ENCODE assay signal across 9 mouse cellular contexts in the genomic region with DNA sequence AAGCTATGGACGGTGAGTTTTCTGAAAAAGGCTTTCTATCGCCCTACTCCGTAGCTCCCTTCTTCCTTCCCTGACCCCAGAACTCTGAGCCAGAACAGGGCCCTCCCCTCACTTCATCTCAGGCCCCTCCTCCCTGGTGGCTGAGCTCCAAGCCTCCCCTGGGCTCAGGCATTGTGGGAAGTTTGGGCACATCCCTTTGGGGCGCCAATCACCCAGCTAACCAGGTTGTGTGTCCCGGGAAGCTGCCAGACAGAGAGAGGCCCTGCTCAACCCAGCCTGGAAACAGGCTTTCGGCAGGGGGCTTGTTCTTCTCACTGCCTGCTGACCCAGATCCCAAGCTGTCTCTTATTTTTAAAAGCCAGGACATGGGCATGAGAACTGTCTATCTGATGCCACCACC. TPM values are rescaled to one million over a fixed set of nuclear protein-coding genes. Genes with fewer than 3 reads are reported as not detected.
DNase-seq lines count a peak whose midpoint lies in the region; ATAC-seq and TF ChIP-seq lines count a peak whose summit lies in the region.
"Had no signal": no experiment of that assay in that cellular context is flagged by ENCODE, and none has a peak within 500 bp of the region (broad histone marks: within the 10 kb centered on the region; RNA-seq: fewer than 3 reads in every experiment).

No protein-coding gene starts in this region.

- H3K27ac ChIP-seq in heart, embryonic 11.5 days (ENCODE audit: low read depth, low read length), result no peak overlapping the region
- H3K27ac ChIP-seq in embryonic fibroblast, embryonic 13.5 days (ENCODE audit: insufficient read depth, low read length), result no peak overlapping the region
- H3K27ac ChIP-seq: liver, embryonic 13.5 days had no signal

- peaks cover 12% of the 10 kb centered on the region for H3K4me1 ChIP-seq in heart, embryonic 11.5 days (ENCODE audit: control insufficient read depth, insufficient read depth, low read length)
- H3K4me1 ChIP-seq in embryonic fibroblast, embryonic 13.5 days (ENCODE audit: control insufficient read depth, insufficient read depth, low read length), result no peaks in the 10 kb centered on the region

- peak overlapping the region; percentile 74 for H3K4me3 ChIP-seq in heart, embryonic 11.5 days (ENCODE audit: low read depth, low read length)
- peak overlapping the region; percentile 54 for H3K4me3 ChIP-seq in embryonic fibroblast, embryonic 13.5 days (ENCODE audit: insufficient read depth, low read length)
- peak overlapping the region; percentile 41 for H3K4me3 ChIP-seq in myocyte

- peak overlapping the region; percentile 74; the same call in 1 of the 2 replicates for H3K9ac ChIP-seq in heart, embryonic 11.5 days (ENCODE audit: low read depth, low read length)
- H3K9ac ChIP-seq: liver, embryonic 13.5 days had no signal

- H3K36me3 ChIP-seq in heart, embryonic 11.5 days (ENCODE audit: control insufficient read depth, insufficient read depth, low read length), result no peaks in the 10 kb centered on the region
- no peaks in the 10 kb centered on the region for H3K36me3 ChIP-seq in myocyte (ENCODE audit: control insufficient read depth, insufficient read depth)
- H3K36me3 ChIP-seq: liver, embryonic 13.5 days had no signal

- H3K9me3 ChIP-seq in heart, embryonic 11.5 days (replicated peaks; ENCODE audit: control insufficient read depth, low read length), result no peaks in the 10 kb centered on the region
- H3K9me3 ChIP-seq: liver, embryonic 13.5 days had no signal

- WGBS in heart, embryonic 11.5 days (ENCODE audit: insufficient replicate concordance), result 14% methylated on average over 6 of the region's 6 CpGs

- intact Hi-C loops in heart, postnatal 25 days (cut with DNase I), result loop anchor here (10.0 kb wide), 1 partner anchor 247 kb away; no protein-coding TSS in a partner anchor

- no peak for DNase-seq in heart, postnatal 25 days (ENCODE audit: low spot score)
- peak; percentile 21 for DNase-seq in ZHBTc4 (ENCODE audit: low read depth, low spot score)
- DNase-seq in layer of hippocampus, adult 8-10 months (ENCODE audit: low spot score in 2 of 2), result peak; percentile 31 to 37
- no peak for DNase-seq in gastrocnemius, adult 8-10 months (ENCODE audit: low spot score in 2 of 2)
- DNase-seq in urinary bladder, postnatal 4 days (ENCODE audit: low spot score in 2 of 2), result no peak
- DNase-seq: liver, embryonic 13.5 days had no signal

- peak overlapping the region; percentile 86 for H3K4me2 ChIP-seq in heart, embryonic 11.5 days
- peak overlapping the region; percentile 90 for H3K4me2 ChIP-seq in myocyte (ENCODE audit: low read depth)

- H3K27me3 ChIP-seq in heart, embryonic 11.5 days (ENCODE audit: control insufficient read depth, insufficient read depth, low read length), result peaks cover 14% of the 10 kb centered on the region
- H3K27me3 ChIP-seq in myocyte (ENCODE audit: control insufficient read depth, insufficient read depth, insufficient read length), result no peaks in the 10 kb centered on the region

- ATAC-seq in heart, embryonic 11.5 days (replicated peaks; ENCODE audit: insufficient number of reproducible peaks, low FRiP score, low TSS enrichment), result no peak

- H3K79me2 ChIP-seq in myocyte (ENCODE audit: control insufficient read depth, insufficient read depth), result no peaks in the 10 kb centered on the region

- TF ChIP-seq POLR2A in embryonic fibroblast, embryonic 13.5 days (IDR thresholded peaks at IDR 0.05; ENCODE audit: low read depth, low read length), result 0 out of 2 replicates have a peak, but pooled peaks have one; percentile 39
- TF ChIP-seq POLR2A in myocyte (IDR thresholded peaks at IDR 0.05; ENCODE audit: insufficient read length, low read depth), result no peak

- TF ChIP-seq CTCF in embryonic fibroblast, embryonic 13.5 days (IDR thresholded peaks at IDR 0.05; ENCODE audit: borderline replicate concordance, insufficient read depth, low read length), result no peak

- H3ac ChIP-seq in myocyte (ENCODE audit: control insufficient read depth, insufficient read length), result no peak overlapping the region

TF ChIP-seq in myocyte, 11 proteins besides CTCF, POLR2A, EP300 and RAD21:
- no peak for TF ChIP-seq MYOD1 (IDR thresholded peaks at IDR 0.05; ENCODE audit: control insufficient read depth in 1 of 3, insufficient read length in 2 of 3, low read depth in 2 of 3)
- no peak for TF ChIP-seq E2F4 (IDR thresholded peaks at IDR 0.05; ENCODE audit: insufficient read depth)
- no peak for TF ChIP-seq TCF12 (IDR thresholded peaks at IDR 0.05; ENCODE audit: insufficient read depth, poor library complexity, severe bottlenecking)
- TF ChIP-seq REST (IDR thresholded peaks at IDR 0.05; ENCODE audit: insufficient read depth, insufficient read length), result no peak
- TF ChIP-seq MAX (IDR thresholded peaks at IDR 0.05; ENCODE audit: low read depth), result no peak
- TF ChIP-seq SRF (IDR thresholded peaks at IDR 0.05; ENCODE audit: control insufficient read depth, insufficient read length, low read depth), result no peak
- no peak for TF ChIP-seq POLR2AphosphoS2 (IDR thresholded peaks at IDR 0.05; ENCODE audit: insufficient read length, low read depth)
- TF ChIP-seq CEBPB (IDR thresholded peaks at IDR 0.05; ENCODE audit: insufficient read depth, poor library complexity, severe bottlenecking), result no peak
- TF ChIP-seq TCF3 (IDR thresholded peaks at IDR 0.05; ENCODE audit: insufficient read length, low read depth), result no peak
- no peak for TF ChIP-seq USF1 (IDR thresholded peaks at IDR 0.05; ENCODE audit: low read depth)
- no peak for TF ChIP-seq MYOG (IDR thresholded peaks at IDR 0.05; ENCODE audit: control insufficient read depth in 1 of 3, insufficient read depth in 1 of 3, insufficient read length in 2 of 3, low read depth in 2 of 3)

RNA-seq across cellular contexts. Expression of a gene that starts 1.5 kb away (rescaled TPM):
- polyA plus RNA-seq in heart, embryonic 11.5 days (2014; fragmentation: Nextera tagmentation; extraction: Ambion mirVana), result 27.0 and 30.2 TPM in 2 replicates
- total RNA-seq in heart, postnatal 25 days (2021), result 1 to 10 TPM; 1.9 to 3.1 TPM
- 25.1 and 26.7 TPM in 2 replicates for polyA plus RNA-seq in embryonic fibroblast, embryonic 13.5 days (2011; ENCODE audit: insufficient read length, low read depth, missing spikeins)
- total RNA-seq in layer of hippocampus, adult 8-10 months (2022), result 10 to 100 TPM; 77.8 to 87.7 (median 83.6) TPM
- polyA plus RNA-seq in myocyte (2012; fragmentation: generic; extraction: Trizol), result 16.7 TPM
- 10 to 100 TPM in 2 of 4 experiments, 1 to 10 TPM in 2; 9.0 to 12.0 (median 10.2) TPM for total RNA-seq in gastrocnemius, adult 8-10 months (2022)

RNA-seq across cellular contexts. Expression of a gene that starts 9.3 kb away (rescaled TPM):
- 0.27 and 0.30 TPM in 2 replicates for polyA plus RNA-seq in heart, embryonic 11.5 days (2014; fragmentation: Nextera tagmentation; extraction: Ambion mirVana)
- not detected for total RNA-seq in heart, postnatal 25 days (2021)
- 0.40 and 0.78 TPM in 2 replicates for polyA plus RNA-seq in embryonic fibroblast, embryonic 13.5 days (2011; ENCODE audit: insufficient read length, low read depth, missing spikeins)
- under 1 TPM in 2 of 4 experiments, not detected in 2; 0.33 to 0.80 TPM for total RNA-seq in layer of hippocampus, adult 8-10 months (2022)
- 0.17 TPM for polyA plus RNA-seq in myocyte (2012; fragmentation: generic; extraction: Trizol)
- total RNA-seq in gastrocnemius, adult 8-10 months (2022), result under 1 TPM in 3 of 4 experiments, not detected in 1; 0.24 to 0.43 (median 0.31) TPM
- polyA plus RNA-seq: liver, embryonic 13.5 days had no signal

RNA-seq across cellular contexts. Expression of a gene that starts 35.5 kb away (rescaled TPM):
- polyA plus RNA-seq in heart, embryonic 11.5 days (2014; fragmentation: Nextera tagmentation; extraction: Ambion mirVana), result 37.1 and 42.5 TPM in 2 replicates
- 100 to 1,000 TPM; 201 to 220 TPM for total RNA-seq in heart, postnatal 25 days (2021)
- 107 and 151 TPM in 2 replicates for polyA plus RNA-seq in embryonic fibroblast, embryonic 13.5 days (2011; ENCODE audit: insufficient read length, low read depth, missing spikeins)
- 1 to 10 TPM; 2.1 to 8.8 (median 5.4) TPM for total RNA-seq in layer of hippocampus, adult 8-10 months (2022)
- polyA plus RNA-seq in myocyte (2012; fragmentation: generic; extraction: Trizol), result 268 TPM
- total RNA-seq in gastrocnemius, adult 8-10 months (2022), result 100 to 1,000 TPM; 357 to 417 (median 381) TPM

RNA-seq across cellular contexts. Expression of a gene that starts 49.7 kb away (rescaled TPM):
- 443 and 519 TPM in 2 replicates for polyA plus RNA-seq in heart, embryonic 11.5 days (2014; fragmentation: Nextera tagmentation; extraction: Ambion mirVana)
- total RNA-seq in heart, postnatal 25 days (2021), result 100 to 1,000 TPM; 233 to 264 TPM
- polyA plus RNA-seq in embryonic fibroblast, embryonic 13.5 days (2011; ENCODE audit: insufficient read length, low read depth, missing spikeins), result 1,348 and 1,377 TPM in 2 replicates
- total RNA-seq in layer of hippocampus, adult 8-10 months (2022), result 10 to 100 TPM; 65.8 to 71.3 (median 69.3) TPM
- 183 TPM for polyA plus RNA-seq in myocyte (2012; fragmentation: generic; extraction: Trizol)
- total RNA-seq in gastrocnemius, adult 8-10 months (2022), result 10 to 100 TPM; 66.3 to 77.3 (median 75.0) TPM

Comparison
In these comparisons a context has a peak if more than half of its experiments do, and no peak if none do; other contexts are left out.
1. DNase-seq: peak in ZHBTc4 (single experiment) and layer of hippocampus, adult 8-10 months (2 of 2); none in heart, postnatal 25 days (single experiment), gastrocnemius, adult 8-10 months (0 of 2) and urinary bladder, postnatal 4 days (0 of 2).
2. RNA of a gene that starts 1.5 kb away (total RNA-seq): 77.8 to 87.7 TPM in layer of hippocampus, adult 8-10 months; 9.0 to 12.0 TPM in gastrocnemius, adult 8-10 months and 1.9 to 3.1 TPM in heart, postnatal 25 days; every median in the first group is over 4 times any median in the second.
3. RNA of a gene that starts 35.5 kb away (total RNA-seq): 357 to 417 TPM in gastrocnemius, adult 8-10 months and 201 to 220 TPM in heart, postnatal 25 days; 2.1 to 8.8 TPM in layer of hippocampus, adult 8-10 months; every median in the first group is over 10 times any median in the second.
4. Peak in every context shown above with its lines, with median percentiles within 50 percentile points of each other: H3K4me3 ChIP-seq.